Mouse (Mus musculus) right cerebral cortex, postnatal 14 days (tissue): ENCODE measurements around the gene Ddx43.
"Not testable (repeated sequence)": the region's sequence is repeated elsewhere in the genome, so short reads cannot be mapped to it uniquely, and the experiment has no call there.

Experiments
- DNase-seq: peaks from one replicate; pipeline ENCODE4 v3.0.0; 2022

The Ddx43 gene

DNA sequence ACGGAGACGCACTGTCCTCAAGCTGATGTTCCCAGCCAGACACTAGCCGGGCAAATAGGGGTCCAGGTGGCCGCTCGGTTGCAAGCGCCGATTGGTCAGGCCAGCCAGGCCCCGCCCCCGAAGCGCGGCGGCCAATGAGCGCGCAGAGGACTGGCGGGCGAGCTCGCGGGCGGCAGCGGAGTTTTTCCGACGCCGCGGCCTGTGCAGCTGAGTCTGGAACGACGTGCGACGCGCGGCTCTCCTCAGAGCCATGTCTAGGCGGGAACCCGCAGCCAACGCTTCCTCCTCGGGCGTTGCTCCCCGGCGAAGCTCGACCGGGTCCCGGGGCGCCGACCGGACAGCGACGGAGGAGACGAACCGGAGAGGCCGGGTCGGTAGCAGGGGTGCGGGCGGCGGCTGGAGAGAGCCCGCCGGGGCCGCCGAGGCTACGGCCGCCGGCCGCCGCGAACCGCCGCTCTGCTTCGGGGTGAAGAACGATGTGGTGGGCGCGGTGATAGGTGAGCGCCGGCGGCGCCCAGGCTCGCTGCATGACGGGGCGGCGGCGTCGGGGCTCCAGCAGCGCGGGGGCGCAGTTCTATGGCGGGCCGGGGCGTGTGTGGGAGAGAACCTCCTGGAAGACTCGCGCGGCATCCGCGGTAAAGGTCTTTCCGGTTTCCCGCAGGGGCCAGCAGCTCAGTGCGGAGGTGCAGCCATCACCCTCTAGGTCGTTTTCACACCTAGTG is at the start of gene Ddx43:
TSS of gene Ddx43 (plus strand) at position 148 of the 722 bp plus-strand sequence.
- DNase-seq = peak; percentile 43

DNA sequence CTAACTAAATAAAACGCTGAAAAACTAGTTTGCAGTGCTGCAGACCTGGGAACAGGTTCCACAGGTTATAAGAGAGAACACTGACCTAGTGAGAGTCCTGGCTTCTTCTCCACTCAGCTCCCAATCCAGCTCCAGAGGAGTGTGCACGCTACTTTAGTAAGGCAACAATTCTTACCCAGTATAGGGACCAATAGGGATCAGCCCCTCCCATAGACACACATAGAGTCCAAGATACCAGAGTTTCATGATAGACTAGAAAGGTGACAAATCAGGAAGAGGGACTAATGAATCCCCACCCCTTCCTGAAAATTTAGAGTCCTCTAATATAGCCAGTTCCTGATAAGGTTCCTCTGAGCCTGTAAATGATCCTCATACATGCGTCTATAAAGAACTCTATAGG is 48.6 kb upstream of the Ddx43 start:
- DNase-seq = no peak

GRCm38 (mm10) chr9:78348206-78349004 is 47.2 kb upstream of the Ddx43 start:
- not testable (repeated sequence) for DNase-seq

- DNase-seq = not testable (repeated sequence)
These were observed 46.4 kb upstream of the Ddx43 start for GRCm38 (mm10) chr9:78349141-78349540.

DNA sequence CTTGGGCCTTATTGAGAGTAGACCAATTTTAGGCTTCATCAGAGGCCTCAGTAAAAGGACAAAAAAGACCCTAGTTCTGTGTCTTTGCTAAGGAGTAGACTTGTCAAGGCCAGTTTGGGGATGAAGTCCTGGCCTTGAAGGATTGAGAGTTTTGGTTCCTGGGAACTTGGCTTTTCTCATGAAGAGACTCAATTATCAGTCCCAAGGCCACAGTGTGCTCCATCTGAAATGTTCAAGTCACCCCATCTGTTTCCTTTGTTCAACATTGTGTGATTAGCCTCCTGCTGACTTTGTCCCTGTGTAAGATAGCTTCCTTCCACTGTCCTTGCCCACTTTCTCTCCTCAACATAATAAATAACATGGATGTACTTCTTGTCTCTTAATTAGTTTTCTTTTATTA is 45.6 kb upstream of the Ddx43 start:
- not testable (repeated sequence) for DNase-seq

DNA sequence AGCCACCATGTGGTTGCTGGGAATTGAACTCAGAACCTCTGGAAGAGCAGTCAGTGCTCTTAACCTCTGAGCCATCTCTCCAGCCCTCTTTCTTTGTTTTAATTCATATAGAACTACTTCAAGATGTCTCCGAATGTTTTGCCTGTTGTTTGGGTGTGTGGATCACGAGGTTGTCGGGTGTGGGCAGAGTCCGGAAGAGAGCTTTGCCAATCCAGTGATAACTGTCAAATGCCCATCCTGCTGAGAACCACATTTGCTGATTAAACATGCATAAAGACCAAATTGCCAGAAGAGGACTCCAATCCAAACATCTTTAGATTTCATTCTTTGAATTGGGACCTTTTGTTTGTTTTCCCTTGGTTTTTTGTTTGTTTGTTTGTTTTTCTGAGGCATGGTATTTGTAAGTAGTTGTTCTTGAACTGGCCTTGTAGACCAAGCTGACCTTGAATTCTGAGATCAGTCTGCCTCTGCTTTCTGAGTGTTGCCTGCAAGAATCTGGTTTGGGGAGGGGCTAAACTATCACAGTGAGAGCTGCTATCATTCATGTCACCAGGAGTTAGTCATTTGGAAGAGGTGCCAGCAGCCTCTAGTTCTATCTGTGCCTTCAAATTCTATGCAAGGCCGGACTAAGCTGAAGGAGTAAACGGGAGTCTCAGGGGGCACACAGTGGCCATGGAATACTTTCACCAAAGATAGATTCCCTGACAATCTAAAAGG is 43.9 kb upstream of the Ddx43 start:
- DNase-seq = no peak

- DNase-seq = no peak
These were observed 40.7 kb upstream of the Ddx43 start for GRCm38 (mm10) chr9:78354665-78355578.

GRCm38 (mm10) chr9:78355611-78356010 is 40.0 kb upstream of the Ddx43 start, which contains the start of gene Gsta2:
TSS of gene Gsta2 (minus strand) at chr9:78355788.
- DNase-seq = no peak

DNA sequence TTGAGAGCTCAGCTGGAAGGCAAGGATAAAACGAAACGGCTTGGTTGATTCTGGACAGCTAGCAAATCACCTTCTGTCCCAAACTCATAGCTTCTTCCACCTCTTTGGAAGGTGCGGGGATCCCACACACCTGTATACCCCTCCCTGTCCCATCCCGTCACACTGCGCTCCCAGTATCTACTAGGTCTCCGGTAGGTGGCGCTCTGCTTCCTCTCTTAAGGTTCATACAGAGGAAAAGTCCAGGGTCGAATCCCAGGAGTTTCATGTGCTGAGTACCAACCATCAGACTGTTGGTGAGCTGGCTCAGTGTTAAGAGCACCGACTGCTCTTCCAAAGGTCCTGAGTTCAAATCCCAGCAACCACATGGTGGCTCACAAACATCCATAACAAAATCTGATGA is 37.5 kb upstream of the Ddx43 start:
- DNase-seq = peak; percentile 72

GRCm38 (mm10) chr9:78359750-78360483 is 35.7 kb upstream of the Ddx43 start:
- no peak for DNase-seq

DNA sequence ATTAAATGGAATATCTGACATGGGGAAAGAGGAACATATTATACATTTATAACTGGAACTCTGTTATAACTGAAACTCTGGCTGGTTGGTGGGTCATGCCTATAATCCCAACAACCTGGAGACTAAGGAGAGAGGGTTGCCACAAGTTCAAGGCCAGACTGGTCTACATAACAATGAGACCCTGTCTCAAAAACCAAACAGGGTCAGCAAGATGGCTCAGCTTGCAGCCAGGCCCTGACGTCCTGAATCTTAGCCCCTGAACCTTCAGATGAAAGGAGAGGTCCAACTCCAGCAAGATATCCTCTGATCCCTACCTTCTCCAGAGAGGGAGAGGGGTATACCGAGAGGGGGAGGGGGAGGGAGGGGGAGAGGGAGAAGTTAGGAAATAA is 35.1 kb upstream of the Ddx43 start:
- DNase-seq = no peak

DNA sequence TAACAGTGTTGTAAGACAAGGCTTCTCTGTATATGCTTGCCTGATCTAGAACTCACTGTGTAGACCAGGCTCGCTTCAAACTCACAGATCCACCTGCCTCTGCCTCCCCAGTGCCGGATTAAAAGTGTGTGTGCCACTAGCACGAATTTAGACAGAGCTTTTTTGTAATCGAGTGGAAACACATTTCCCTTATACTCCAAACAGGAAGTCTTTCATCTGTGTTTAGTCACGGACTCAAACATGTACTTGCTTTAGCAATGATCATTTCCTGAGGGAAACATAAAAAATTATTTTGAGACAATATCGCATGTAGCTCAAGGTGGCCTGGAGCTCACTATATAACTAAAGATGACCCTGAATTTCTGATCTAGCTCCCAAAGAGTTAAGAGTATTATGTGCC is 32.2 kb upstream of the Ddx43 start:
- no peak for DNase-seq

DNA sequence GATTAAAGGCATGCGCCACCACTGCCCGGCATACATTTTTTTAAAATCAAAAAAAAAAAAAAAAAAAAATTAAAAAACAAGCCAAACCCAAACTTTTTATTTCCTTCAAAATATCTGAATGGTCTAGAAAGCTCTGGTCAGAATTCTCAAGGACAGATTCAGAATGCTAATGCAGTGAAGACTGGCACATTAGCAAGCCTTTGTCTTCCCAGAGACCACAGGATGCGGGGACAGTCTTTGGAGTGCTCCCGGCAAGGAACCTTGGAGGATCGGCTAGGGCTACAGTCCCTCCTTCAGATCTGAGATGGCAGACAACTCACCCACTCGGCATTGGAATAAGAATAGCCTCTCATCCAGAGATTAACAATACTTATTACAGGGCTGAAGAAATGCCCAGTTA is 30.9 kb upstream of the Ddx43 start:
- no peak for DNase-seq

- DNase-seq = no peak
These were observed 29.6 kb upstream of the Ddx43 start for GRCm38 (mm10) chr9:78365850-78366544.

GRCm38 (mm10) chr9:78367959-78368358 is 27.6 kb upstream of the Ddx43 start, which contains the start of gene Dppa5a:
TSS of gene Dppa5a (minus strand) at chr9:78368177.
- DNase-seq = not testable (repeated sequence)

- no peak for DNase-seq
These were observed 26.8 kb upstream of the Ddx43 start for GRCm38 (mm10) chr9:78368671-78369293.

DNA sequence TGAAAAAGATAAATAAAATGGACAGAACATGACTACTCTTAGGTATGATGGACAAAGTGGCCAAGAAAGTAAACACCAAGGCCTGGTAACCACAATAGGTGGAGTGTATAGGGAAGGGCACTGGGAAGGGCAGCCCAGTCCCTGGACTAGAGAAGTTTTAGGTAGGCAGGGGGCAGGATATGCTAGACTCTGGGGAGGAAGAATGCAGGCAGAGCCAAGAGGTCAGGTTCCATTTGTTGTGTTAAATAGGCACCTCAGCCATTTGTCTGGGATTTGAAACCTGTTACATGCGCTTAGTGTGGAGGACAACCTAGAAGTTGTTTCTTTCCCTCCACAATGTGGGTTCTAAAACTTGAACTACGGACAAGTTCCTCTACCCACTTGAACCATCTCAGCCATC is 26.2 kb upstream of the Ddx43 start:
- DNase-seq = no peak

DNA sequence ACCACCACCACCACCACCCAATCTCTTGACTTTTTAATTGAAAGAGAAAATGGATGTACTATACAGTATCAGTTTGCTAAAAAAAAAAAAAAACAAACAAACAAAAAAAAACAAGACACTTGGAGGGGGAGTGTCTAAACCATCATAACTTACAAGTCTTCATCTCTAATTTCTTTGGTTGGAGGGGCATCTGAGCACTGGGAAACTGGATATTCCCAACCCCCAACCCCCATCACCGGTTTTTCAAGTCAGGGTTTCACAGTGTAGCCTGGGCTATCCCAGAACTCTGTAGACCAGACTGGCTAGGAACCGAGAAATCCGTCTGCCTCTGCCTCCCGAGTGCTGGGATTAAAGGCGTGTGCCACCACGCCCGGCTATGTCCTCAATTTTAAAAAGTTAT is 25.8 kb upstream of the Ddx43 start:
- DNase-seq = no peak

DNA sequence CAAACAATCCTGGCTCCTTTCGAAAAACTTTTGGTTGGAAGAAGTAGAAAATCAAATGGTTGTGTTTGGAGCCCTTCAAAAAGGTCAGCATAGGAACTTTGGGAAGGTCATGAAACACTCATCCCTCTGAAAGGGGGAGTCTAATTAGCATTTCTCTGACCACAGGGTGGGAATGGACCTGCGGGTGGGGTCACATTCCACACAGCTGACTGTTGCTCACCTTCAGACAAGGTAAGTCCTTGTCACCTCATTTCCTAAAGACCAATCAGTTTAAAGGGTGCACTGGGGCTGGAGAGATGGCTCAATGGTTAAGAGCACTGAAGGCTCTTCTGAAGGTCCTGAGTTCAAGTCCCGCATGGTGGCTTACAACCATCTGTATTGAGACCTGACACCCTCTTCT is 24.1 kb upstream of the Ddx43 start:
- no peak for DNase-seq

- DNase-seq = no peak
These were observed 22.6 kb upstream of the Ddx43 start for GRCm38 (mm10) chr9:78372827-78373504.
